Mouse (Mus musculus): ENCODE measurements around the gene Wwtr1. TPM values are rescaled to one million over a fixed set of nuclear protein-coding genes. Genes with fewer than 3 reads are reported as not detected.

The Wwtr1 gene
- total RNA-seq, 2 experiments from 2014 or later, result not detected

DNA sequence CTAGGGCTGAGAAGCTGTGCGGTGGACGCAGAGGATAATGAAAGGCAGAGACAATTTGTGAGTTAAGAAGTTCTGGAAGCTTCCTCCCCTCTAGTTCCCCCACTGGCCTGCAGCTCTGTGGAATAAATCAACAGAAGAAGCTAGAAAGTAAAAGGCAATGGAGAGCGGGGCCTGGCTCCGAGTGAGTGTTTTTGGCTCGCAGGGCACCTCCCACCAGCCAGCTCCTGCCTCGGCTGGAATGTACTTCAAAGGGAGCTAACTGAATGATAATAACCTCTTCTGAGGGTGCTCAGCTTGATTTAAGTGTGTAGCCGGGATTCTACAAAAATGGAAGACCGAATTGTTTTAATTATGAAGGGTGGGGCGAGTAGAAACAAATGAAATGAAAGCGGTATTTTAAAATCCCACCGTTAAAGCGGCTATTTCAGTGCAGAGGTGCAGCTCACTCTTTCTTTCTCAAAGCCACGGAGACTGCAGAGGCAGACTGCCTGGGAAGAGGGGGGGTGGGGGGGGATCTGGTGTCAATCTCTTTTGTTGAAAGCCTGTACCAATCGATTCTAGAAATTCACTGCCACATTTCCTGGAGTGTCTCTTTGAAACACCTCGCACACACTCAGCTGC, 104.6 kb downstream of the Wwtr1 start:
- ATAC-seq (replicated peaks; ENCODE audit: low FRiP score, poor library complexity, severe bottlenecking), result no peak

DNA sequence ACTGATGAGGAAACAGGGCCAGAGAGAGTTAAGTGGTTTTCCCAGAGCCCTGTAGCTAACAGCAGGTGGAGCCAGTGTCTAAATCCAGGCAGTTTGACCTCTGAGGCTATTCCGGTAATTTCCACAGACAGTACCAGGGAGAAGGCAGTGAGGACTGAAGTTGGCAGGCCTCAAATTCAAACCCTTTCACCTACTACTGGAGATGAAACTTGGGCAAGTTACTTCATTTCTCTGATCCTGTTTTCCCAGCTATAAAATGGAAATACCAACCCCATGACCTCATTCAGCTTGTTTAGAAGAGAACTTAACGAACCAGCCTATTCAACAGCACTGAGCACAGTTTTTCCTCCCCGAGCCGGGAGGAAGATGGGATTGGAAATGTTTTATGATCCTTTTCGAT, 105.4 kb downstream of the Wwtr1 start:
- no peak for ATAC-seq (replicated peaks; ENCODE audit: low FRiP score, poor library complexity, severe bottlenecking)

DNA sequence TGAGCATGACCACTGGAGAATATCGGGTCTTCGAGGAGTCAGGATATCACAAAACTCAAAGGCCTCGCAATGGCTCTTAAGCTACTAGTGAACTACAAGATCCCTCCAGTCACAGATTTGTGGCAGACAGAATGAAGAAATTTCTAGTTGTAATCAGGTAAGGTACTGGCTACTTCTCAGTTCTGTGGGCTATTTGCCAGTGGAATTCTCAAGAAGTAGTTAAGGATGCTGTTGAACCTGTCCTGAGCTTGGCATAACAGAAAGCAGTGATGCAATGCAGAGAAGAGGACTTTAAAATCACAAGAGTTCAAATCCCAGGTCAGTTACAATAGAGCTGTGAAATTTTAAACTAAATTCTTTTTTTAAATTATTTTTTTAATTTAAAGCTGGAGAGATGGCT, 106.4 kb downstream of the Wwtr1 start:
- no peak for ATAC-seq (replicated peaks; ENCODE audit: low FRiP score, poor library complexity, severe bottlenecking)

DNA sequence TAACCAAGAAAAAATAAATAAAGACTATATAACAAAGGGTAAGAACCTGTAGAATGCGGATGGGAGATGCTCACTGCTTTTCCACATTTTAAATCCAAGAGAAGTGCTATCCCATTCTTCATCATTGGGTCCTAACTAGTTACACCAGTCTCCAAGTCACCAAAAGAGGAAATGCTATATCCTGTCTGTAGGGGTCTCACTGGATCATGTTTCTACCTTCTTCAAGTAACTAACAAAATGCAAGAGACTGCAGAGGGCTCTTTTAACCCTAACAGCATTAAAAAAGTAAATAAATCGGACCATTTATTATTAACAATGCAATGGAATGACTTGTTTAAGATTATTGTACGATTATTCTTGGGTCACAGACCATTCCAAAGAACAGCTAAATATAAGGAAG, 109.4 kb downstream of the Wwtr1 start:
- no peak for ATAC-seq (replicated peaks; ENCODE audit: low FRiP score, poor library complexity, severe bottlenecking)

DNA sequence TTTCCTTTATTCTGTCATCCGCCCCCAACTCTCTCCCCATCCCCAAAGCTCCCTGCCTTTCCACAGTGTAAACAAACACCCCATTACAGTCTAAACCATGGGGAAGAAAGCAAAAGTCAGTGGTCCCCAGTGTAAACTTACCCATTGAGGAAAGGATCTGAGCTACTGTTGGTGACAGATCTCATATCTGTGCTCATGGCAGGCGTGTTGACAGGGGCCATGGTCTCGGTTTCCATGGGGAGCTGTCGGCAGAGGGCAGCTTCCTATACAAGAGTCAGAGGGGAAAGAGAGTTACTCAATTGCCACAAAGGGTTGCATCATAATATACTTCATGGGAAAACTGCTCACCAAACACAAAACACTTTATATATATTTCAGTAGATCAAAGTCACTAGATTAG, 112.4 kb downstream of the Wwtr1 start:
- no peak for ATAC-seq (replicated peaks; ENCODE audit: low FRiP score, poor library complexity, severe bottlenecking)

DNA sequence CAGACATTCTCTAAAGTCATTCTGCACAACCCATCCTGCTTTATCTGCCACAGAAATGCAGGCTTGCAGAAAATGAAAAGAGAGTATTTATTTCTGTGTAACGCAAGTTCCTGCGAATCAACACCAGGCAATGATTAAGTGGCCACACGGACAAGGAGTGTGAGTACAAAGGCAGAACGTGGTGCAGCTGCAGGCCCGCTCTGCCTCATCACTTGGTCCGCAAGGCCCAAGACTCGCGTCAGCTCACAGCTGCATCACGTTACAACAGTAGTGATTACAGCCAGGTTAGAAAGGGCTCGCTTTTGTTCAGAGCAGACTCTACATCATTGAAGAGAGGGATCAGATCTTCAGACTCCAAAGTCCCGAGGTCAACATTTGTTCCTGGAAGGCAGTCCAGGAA, 117.1 kb downstream of the Wwtr1 start:
- no peak for ATAC-seq (replicated peaks; ENCODE audit: low FRiP score, poor library complexity, severe bottlenecking)

DNA sequence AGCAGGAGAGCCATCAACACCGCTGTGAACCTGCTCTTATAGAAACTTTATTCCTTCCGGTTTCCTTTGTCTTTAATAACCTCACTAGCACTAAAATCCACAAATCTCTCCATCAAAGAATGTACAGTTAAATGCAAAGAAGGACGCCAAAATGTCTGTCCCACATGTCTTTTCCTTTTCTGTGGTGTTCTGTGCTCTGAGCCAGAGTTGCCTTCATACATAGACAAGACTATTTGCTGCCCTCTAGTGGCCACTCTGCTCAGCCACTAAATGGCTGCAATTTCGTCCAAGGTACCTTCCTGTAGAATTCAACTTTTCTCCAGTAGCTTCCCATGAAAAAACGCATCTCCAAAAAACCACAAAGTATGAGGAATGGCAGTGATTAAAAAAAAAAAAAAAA, 127.3 kb downstream of the Wwtr1 start:
- no peak for ATAC-seq (replicated peaks; ENCODE audit: low FRiP score, poor library complexity, severe bottlenecking)

DNA sequence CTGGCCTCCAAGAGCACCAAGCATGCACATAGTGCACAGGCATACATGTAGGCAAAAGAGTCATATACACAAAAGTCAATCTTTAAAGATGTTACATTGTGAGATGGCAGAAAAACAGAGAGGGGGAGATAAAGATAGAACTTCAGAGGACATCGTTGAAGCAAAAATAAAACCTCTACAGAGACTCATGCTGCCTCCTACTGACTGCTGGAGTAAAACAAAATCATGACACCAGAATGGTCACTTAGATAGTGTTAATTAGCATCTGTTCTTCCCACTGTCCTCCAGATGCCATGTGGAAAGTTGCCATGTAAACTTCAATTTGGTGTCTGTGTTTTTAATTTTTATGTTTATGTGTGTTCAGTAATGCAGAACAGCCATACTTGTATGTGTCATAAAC, 127.8 kb downstream of the Wwtr1 start:
- ATAC-seq (replicated peaks; ENCODE audit: low FRiP score, poor library complexity, severe bottlenecking), result no peak

DNA sequence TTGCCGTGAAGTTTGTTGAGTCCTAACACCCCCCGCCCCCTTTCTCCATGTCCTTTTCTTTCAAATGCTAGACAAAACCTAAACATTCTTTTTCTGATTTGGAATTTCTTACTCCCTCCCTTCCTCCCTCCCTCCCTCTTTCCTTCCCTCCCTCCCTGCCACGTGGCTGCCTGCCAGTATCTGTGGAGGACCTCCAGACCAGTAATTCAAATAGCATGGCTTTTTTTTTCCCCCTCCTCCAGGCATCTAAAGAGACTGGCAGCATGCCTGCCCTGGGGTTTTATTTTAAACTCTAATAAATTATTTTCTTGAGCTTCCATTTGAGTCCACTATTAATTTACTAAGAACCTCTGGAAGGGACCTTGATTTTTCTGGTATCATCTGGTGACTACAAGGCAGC, 130.0 kb downstream of the Wwtr1 start:
- no peak for ATAC-seq (replicated peaks; ENCODE audit: low FRiP score, poor library complexity, severe bottlenecking)

DNA sequence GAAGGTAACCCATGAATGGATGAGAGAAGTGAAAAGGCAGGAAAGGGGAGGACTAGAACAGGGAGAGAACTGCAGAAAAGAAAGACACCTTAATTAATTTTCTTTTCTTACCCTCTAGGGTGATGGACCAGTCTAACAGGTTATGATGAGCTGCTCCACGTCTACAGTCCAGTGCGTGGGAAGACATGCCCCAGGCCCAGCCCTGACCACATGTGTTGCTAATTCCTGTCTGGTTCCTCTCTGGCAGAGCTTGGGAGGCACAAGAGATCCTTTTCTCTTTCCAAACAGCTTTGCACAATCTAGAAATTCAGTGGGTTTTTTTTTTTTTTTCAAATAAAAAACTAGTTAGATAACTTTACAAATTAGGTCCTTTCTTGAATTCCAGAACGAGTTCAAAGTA, 134.8 kb downstream of the Wwtr1 start:
- no peak for ATAC-seq (replicated peaks; ENCODE audit: low FRiP score, poor library complexity, severe bottlenecking)

DNA sequence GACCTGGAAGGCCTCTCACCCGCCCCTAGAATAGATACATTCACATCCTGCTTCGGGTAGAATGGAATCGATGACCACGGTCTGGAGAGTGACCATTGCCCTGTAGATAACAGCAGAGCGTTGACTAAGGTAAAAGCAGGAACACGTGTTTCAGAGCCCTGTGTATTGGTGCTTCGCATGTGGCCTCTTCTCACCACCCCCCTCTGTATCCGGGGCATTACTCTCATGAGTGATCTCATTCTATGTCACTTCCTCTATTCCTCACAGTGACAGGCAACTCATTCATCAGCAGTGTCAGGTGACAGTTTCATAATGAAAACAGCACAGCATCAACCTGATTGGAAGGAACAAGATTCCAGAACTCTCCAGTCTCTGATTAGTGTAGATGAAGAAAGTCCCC, 140.3 kb downstream of the Wwtr1 start:
- no peak for ATAC-seq (replicated peaks; ENCODE audit: low FRiP score, poor library complexity, severe bottlenecking)

DNA sequence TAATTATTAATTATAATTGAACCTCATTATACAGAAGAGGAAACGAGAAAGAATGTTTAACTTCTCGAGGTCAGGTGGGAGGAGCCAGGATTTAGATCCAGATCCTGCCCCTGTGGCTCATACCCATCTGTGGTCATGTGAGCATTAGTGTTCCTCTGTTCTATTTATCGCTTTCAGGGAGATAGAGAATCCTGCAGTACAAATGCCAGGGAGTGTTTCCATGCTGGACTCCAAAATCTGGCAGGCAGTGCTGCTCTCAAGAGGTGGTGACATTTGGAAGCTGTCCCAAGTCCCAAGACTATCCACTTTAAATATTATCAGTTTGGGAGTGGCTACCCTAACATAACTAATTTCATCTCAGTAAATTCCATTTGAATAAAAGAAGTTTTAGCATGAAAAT, 144.0 kb downstream of the Wwtr1 start:
- ATAC-seq (replicated peaks; ENCODE audit: low FRiP score, poor library complexity, severe bottlenecking), result no peak

DNA sequence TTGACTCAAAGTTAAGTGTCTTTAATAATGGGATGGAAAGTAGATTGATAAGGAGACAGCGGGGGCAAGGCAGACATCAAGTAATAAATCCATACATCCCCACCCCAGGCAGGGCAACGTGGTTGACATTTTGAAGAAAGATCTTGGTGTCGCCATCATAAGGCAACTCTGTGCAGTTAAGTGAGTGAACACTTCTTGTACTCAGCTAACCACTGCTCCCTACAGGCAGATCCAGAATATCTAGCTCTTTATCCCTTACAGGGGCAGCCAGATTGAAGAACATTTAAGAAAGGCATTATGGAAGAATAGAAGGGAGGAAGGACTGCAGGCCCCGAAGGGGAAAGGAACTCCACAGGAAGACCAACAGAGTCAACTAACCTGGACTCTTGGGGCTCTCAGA, 146.2 kb downstream of the Wwtr1 start:
- no peak for ATAC-seq (replicated peaks; ENCODE audit: low FRiP score, poor library complexity, severe bottlenecking)

DNA sequence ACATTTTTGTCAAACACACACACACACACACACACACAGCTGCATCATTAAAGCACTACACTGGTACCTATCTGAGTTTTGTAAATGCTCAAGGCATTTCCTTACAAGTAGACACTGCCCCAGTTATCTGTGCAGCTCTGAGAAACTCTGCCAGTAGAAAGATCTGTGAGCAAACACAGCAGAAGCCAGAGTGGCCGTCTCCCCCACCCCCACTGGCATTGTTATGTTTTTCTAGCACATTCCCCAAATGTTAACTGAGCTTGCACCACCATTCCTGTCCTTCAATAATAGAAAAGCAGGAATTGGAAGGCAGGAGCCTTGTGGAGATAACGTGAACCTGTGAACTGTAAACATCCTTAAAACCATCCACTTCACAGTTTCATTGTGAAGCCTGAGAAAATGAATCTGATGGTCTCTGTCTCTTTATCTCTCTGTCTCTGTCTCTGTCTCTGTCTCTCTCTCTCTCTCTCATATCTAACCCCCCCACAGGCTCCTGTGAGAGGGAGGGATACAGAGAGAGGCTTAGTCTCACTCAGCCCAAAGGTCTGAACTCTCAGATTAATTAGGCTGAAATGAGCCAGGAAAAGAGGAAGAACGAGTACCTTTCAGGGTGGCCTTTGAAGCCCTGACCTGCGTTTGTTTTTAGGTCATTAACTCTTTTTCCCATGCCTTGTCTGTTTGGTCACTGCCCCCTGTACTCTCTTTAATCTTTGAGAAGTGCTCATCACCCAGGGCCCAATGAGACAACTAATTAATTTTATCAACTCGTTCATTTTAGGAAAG, 146.8 kb downstream of the Wwtr1 start:
- no peak for ATAC-seq (replicated peaks; ENCODE audit: low FRiP score, poor library complexity, severe bottlenecking)

DNA sequence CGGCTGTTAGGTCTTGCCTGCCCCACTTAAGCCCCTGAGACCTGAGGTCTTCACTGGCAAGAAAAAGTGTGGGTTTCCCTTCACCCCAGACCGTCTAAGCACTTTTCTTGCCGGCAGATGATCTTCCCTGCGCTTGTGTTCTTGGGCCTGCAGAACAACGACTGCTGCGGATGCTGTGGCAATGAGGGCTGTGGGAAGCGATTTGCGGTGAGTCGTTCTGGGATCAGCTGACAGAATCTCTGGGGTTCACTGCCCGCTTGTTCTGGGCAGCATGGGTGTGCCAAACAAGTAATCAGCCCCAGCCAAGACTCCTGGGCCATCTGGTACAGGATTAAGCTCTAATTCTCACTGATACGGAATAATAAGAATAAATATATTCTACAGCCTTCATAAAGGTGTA, 149.4 kb downstream of the Wwtr1 start:
- no peak for ATAC-seq (replicated peaks; ENCODE audit: low FRiP score, poor library complexity, severe bottlenecking)

DNA sequence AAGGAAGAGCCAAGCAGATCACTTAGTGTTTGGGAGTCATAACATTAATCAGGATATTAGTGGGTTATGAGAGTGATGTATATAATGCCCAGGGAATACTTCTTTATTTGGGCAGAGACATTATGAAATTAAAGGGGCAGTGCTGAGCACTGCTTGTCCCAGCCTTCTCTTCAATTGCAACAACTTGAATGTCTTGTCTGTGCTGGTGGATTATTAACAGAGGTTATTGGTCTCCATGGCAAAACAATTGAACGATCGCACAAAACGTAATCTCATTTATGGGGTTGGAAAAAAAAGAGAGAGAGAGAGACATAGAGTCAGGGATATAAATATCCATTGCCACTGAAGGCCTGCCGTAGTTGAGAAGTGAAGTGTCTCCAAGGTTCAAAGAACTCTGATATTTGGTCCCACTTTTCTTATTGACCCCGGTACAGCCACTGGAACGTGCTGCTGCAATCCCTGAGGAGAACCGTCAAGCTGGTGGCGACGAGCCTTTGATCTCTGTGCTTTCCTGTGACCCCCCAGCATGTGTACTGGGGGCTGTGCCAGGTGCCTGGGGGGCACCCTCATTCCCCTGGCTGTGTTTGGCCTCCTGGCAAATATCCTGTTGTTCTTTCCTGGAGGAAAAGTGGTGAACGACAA, 150.5 kb downstream of the Wwtr1 start, which contains the start of gene Tm4sf4:
Tm4sf4 (plus strand) TSS at position 226 of the 642 bp plus-strand sequence.
- no peak for ATAC-seq (replicated peaks; ENCODE audit: low FRiP score, poor library complexity, severe bottlenecking)

DNA sequence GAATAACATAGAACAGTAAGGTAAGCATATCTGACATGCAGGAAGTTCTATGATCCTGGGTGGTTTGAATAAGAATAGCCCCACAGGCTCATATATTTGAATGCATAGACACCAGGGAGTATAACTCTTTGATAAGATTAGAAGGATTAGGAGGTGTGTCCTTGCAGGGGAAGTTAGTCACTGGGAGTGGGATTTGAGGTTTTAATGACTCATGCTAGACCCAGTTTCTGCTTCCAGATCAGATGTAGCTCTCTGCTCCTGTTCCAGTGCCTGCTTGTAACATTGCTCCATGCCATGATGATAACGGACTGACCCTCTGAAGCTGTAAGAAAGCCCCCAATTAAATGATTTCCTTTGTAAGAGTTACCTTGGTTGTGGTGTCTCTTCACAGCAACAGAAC, 155.1 kb downstream of the Wwtr1 start:
- ATAC-seq (replicated peaks; ENCODE audit: low FRiP score, poor library complexity, severe bottlenecking), result no peak

DNA sequence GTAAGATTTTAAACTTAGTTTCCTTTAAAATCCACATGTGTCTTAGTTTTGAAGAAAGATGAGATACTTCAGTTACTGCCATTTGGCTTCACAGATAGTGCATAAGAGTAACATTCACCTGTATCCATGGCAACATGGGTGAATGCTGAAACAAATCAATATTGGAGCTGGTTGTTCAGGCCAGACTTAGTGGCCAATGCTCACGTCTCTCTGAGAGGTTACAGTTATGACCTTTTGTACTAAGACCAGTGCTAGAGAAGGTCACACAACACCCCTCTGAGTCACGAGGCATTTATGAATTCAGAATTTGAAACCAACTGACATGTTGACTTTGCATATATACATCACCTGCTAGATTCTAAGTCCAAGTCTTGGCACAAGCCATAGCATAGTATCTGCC, 155.5 kb downstream of the Wwtr1 start:
- no peak for ATAC-seq (replicated peaks; ENCODE audit: low FRiP score, poor library complexity, severe bottlenecking)

DNA sequence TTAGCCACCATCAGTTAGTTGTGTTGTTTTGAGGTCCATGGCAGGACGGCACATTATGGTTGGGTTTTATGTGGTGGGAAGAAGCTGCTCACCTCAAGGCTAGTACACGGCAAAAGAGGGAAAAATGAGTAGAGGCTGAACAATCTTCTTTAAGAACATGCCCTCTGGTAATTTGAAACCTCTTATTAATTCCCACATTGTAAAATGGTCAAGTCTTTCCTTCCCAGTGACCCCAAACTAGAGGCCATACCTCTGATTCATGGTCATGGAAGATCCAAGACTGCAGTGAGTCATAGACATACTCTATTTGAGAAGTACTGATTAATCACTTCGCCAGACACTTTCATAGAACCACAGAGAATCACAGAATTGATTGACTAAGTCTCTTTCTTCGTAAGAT, 164.2 kb downstream of the Wwtr1 start:
- ATAC-seq (replicated peaks; ENCODE audit: low FRiP score, poor library complexity, severe bottlenecking), result no peak

Data from erythroblast, adult 5-6 weeks (primary cell).